Mouse (Mus musculus) heart, postnatal 4 days (tissue): ENCODE results near the gene Cd300e. TPM values are rescaled to one million over a fixed set of nuclear protein-coding genes. Genes with fewer than 3 reads are reported as not detected.

Experiments
- DNase-seq: peaks from one replicate; pipeline ENCODE4 v3.0.0; 2021
- total RNA-seq, 2 experiments: library from RNA; stranded (reverse); gene quantifications; 2 replicates each; pipeline ENCODE4 v1.2.3; 2021

Cd300e gene
- total RNA-seq: under 1 TPM in 1 of 2 experiments, not detected in 1; 0.11 TPM

DNA sequence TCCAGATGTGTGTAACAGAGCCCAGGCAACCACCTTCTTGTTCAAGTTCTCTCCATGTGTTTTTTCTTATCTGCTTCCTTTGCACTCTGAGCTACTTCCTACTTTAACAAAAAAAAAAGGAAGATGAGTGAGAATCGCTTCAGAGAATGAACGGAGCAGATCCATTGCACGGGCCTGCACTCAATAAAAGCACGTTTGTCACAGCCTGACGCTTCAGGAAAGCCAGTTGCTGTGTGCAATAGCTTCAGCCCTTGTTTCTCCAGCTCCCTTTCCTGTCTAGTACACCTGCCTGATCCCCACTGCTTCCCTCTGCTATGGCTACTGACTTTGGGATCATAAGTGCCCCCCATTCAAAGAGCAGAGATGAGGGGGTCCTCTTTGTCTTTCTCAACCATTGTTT is at the start of gene Cd300e:
TSS of gene Cd300e (minus strand) at position 101 of the 400 bp plus-strand sequence.
- DNase-seq: no peak

DNA sequence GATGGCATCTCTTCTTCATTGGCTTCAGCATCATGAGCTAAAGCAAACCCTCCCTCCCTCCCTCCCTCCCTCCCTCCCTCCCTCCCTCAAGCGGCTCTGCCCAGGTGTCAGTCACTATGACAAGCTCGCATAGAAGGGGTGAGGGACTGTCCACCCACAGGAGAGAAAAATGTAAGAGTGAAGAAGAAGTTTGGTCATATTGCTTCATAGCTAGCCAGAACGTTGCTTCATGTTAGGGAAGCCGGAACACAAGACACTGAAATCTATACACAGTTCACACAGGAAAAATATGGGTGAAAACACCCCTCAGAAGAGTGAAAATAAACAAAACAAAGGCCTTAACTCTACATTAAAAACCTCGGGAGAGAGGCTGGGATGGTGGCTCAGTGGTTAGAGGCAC is 48.3 kb upstream of the Cd300e start:
- no peak for DNase-seq

DNA sequence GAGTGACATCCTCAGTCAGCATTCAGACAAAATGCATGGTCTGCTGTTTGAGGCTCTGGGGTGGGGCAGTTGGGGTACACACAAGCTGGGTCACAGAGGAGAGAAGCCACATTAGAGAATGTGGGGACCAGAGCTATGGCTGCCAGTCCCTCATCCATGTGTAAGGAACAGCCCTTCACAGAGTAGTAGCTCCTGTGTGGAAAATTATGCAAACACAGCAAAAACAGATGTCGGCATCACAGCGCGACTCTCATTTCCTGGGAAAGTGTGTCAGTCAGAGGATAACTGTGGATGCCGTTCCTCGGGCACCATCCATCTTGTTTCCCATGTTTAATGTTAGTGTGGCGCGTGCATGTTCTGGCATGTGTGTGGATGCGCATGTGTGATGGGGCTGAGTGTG is 46.2 kb upstream of the Cd300e start:
- no peak for DNase-seq

DNA sequence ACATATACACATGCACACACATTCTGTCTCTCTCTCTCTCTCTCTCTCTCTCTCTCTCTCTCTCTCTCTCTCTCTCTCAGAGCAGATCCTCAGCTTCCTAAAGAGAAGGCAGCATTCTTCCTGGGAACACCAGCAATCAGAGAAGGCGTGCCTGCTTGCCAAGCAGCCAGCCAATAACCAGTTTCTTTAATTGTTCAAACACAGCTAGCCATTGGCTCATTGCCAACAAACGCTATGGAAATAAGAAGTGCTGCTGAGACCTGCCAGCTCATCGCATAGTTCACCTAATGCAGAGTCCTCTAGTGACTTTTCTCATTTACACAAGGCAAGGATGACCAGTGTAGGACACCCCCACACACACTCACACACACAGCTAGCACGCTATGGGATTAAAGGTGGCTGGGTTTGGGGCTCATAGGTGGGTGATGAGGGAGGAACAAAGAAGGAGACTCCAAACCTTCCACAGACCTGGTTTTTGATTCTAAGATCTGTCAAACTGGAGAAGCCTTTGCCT is 45.5 kb upstream of the Cd300e start:
- no peak for DNase-seq

DNA sequence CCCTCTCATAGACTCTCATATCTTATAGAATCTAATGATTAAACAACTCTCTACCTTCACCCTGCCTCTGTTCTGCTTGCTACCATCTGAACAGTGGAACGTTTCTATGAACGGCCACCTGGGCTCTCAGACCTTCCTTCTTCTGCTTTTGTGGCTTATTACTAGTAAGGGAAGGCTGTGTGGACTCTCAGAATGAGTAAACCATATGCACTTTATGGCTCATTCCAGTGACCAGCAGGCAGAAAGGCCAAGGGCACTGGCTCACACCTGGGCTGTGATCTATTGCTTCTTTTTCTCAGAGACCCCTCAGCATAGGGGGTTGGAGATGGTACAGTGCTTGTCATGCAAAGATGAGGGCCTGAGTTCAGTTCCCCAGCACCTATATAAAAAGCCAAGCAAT is 44.7 kb upstream of the Cd300e start:
- DNase-seq: no peak

DNA sequence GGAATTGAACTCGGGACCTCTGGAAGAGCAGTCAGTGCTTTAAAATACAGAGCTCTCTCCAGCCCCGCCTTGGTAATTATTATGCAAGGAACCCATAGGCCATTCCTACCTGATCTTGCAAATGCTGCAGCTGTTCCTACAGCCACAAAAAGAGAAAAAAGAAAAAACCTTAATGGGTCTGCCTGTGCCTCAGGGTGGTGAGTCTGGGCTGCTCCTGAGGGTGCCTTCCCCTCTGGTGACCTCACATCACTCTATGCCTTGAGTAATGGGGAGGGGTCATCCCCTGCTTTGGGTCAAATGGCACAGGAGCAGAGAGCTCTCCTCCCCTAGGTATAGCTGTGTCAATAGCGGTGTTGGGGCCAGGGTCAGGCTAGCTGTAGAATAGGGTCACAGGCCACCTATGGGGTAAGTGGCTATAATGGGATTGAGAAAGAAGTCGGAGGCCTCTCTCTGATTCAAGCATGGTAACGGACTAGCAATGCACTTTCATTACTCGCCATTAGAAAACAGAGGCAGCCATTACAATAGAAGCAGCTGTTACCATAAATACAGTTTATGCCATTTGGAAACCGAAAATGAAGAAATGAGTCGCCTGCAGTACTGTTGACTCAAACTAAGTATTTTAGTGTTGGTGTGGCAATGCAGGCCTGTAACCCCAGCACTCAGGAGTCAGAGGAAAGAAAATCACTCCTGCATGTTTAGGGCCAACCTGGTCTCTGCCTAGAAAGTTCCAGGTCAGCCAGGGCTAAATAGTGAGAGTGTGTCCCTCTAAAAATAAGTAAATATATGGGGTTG is 43.0 kb upstream of the Cd300e start:
- DNase-seq: no peak

DNA sequence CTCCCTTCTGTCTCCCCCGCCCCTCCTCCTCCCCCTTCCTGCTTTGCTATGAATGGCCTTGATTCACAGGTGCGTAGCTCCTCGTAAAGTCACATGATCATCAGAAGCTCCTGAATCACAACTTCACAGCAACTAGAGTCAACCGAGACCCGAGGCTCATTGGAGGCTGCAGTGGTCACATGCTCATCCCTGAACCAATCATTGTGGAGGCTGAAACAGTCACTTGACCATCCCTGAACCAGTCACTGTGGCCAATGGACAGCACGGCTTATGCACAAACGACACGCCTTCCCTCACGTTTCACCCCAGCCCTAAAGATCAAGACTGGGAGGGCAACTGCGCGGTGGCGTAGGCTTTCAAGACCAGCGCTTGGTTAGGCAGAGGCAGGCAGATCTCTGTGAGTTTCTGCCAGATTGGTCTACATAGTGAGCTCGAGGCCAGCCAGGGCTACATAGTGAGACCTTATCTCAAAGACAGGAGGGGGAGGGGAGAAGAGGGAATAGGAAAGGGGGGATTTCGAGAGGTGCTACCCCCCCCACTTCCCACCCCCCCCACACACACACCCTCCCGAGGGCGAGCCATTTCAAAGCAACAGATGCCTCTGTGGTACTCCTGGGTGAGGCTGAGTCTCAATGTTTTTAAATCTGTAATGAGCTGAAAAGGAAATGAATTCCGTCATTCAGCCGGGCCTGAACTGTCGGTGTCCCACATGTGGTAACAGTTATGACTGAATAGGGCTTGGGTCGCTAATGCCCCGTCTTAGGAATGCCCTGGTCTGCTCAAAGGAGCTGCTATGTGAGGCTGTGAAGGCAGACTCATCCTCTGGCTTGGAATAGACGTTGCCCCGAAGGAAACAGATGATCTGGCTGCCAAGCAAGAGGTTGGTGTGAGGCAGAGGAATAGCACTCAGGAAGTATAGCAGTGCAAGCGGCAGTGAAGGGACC is 41.8 kb upstream of the Cd300e start:
- DNase-seq: no peak

DNA sequence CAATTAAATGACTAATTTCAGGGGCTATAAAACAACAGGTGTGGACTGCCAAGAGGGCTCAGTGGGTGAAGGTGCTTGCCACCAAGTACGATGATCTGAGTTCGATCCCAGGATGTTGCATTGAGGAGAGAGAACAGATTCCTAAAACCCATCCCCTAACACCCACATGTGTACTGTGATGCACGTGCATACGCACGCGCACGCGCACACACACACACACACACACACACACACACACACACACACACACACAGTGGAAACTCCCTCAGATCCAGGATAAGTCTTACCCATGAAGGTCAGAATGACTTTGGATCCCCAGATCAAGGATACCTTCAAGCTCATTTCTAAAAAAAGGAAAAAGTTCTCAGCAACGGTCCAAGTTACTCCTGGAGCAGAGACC is 40.1 kb upstream of the Cd300e start:
- no peak for DNase-seq

DNA sequence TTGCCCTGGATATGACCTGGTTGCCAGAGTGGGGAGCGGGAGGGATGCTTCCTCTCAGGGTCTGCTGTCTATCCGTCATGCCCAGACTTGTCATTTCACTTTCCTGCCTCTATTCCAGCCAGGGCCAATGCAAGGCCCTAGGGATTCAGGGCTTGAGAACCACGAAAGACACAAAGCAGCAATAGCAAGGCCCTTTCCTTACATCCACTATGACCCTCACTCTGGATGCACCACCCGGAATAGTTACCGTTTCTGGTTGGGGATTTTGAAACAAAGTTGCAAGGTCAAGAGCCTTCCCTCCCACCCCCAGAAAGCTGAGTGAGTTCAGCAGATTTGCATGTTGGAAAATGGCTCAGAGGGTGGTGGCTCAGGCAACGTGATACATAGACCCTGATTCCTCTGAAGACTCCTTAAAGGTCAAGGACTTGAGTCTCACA is 39.7 kb upstream of the Cd300e start:
- no peak for DNase-seq

DNA sequence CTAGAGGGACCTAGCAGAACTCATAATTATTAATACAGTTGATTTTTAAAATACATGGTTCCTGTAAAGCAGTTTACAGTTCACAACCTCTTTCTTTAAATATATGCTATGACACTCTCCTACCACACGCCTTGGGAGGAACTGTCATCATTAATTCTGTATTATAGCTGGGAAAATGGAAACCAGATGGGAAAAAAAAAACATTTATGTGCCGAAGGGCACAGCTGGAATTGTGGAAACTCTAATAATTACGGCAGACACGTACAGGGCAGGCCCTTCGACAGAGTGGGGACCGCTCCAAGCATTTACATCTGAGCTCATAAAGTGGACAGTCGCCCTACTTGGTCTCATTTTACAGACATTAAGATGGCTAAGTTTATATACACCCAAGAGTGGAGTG is 38.8 kb upstream of the Cd300e start:
- DNase-seq: no peak

DNA sequence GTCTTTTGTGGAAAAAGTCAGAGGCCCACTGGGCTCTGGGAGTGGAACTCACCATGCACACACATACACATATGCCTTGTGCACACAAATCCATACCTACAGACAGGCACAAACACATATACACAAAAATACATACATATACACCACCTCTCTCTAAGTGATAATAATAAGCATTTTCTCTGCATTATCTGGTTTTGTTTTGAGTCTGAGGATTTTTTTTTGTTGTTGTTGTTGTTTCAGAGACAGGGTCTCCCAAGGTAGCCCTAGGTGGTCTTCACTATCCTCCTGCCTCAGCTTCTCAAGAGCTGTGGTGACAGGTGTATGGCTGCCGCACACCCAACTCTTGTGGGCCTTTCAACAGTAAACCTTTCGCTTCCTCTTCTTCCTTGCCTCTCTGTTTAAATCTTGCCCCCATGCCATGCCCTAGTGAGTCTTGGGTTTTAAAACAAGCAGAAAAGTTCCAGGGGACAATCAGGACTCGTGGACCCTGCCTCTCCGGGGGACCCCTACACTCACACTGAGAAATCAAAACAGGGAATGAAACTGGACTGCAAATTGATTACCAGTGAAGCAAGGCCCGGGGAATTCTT is 38.1 kb upstream of the Cd300e start:
- no peak for DNase-seq

DNA sequence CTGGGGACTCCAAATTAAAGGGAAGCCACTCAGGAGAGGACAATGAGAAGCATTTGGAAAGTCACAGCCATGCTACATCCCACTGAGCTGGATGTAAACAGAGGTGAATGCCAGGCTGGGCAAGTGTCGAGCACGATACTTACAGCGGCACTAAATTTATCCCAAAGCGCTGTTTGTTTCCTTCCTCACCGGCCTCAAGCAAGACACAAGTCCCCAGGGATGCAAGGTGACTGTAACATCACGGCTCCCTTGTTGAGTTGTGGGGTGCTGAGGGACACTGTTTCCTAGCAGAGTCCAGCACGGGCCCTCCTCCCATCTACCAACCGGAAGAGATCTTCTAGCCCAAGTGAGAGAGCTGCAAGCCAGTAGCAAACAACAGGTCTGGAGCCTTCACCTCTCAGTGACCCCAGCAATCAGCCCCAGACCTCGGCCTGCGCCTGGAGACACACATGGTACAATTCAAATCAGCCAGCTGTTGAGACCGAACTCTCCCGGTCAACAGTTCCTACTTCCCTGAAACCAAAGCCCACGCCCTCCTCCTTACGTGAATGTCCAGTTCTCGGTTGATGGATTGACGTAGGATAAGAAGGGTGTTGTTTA is 37.4 kb upstream of the Cd300e start:
- no peak for DNase-seq

DNA sequence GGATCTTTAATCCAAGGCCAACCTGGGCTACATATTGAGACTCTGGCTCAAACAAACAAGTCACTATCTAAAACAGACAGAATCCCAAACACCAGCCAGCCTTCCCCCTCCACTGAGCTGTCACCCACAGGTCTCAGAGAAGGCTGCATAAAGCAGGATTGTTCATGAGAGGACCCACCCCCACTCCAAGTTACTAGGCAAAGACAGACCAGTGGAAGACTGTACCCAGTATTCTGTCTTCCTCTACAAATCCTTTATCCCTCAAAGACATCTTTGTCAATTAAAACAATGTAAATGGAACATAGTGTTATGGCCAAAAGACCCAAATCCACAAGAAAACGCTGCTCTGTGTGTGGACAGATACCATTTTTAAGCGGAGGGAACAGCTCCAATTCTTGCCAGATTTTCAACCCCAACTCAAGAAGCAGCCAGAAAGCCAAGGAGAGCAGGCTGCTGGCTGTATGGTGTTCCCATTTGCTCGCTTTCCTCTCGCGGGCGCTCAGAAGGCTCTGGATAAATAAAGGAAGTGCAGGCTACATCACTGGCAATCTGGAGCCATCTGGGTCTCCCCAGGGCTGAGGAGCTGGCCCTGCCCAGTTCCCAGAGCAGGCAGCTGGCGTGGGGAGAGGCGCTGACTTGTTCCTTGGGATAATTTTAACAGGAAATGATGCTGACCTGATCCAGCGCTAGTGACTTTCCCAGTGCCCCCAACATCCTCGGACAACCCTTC is 36.4 kb upstream of the Cd300e start:
- peak; percentile 23 for DNase-seq

DNA sequence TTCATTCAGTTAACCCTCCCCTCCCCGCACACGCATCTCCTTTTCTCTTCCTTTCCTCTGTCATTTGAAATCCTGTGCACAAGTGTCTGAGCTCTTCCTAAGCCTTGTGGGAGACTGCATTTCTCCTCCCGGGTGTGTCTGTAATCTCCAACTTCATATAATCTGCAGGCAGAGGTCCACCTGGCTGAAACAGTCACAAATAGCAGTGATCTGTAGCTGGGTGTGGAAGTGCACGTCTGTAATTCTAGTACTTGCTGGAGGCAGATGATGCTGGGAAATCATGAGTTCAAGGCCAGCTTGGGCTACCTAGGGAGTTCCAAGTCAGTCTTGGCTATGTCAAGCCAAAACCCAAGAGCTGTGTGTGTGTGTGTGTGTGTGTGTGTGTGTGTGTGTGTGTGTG is 30.2 kb upstream of the Cd300e start:
- no peak for DNase-seq

DNA sequence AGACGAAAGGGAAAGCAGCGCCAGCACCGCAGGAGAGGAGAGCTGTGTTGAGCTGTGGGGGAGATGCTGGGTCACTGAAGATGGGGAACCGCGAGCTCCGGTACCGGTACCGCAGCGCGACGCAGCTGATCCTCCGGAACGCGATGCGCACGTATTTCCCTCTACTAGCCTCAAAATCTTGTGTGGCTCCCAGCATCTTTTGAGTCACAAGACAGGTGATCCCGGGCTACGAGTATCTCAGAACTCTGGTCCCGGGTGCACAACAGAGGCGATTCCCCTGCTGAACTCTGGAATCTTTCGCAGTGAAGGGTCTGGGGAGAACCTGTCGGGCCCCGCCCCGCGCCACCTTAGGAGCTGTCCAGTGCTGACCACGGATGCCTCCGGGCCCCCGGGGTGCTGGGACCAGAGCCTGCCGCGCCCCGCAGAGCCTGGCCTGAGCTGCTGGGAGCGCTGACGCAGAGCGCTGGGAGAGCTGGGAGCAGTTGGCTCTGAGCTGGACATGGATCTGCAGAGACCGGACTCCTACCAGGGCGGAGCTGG is 29.5 kb upstream of the Cd300e start, which contains the start of gene Rab37:
TSS of gene Rab37 (plus strand) at position 70 of the 540 bp plus-strand sequence.
- peak; percentile 31 for DNase-seq

DNA sequence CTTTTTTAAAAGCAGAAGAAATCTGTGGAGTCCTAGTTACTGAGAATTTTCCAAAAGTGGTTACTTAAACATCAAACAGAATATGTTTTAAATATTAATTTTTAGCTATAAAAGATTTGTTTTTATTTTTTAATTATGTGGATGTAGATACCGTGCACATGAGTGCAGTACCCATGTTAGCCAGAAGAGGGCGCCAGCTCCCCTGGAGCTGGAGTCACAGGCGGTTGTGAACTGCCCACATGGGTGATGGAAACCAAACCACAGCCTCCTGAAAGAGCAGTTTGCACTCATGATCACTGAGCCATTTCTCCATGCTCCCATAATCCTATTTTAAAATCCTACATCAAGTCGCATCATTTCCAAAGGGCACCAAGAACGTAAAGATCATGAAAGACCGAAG is 27.9 kb upstream of the Cd300e start:
- DNase-seq: no peak

DNA sequence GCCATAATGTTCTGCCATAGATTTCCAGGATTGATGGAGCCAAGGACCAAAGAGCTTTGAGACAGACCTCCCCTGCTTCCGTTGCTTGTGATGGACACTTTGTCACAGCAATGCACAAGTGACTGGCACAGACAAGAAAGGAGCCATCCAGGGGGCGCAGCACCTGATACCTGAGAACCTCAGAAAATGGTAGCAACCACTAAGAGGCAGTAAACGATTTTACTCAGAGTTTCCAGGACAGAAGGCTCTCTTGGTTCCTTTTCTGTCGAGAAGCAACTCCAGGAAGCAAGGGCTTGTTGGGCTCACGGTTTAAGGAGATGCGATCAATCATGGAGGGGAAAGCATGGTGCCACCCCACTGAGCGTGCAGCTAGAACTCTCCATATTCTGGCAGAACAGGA is 24.2 kb upstream of the Cd300e start:
- DNase-seq: no peak

DNA sequence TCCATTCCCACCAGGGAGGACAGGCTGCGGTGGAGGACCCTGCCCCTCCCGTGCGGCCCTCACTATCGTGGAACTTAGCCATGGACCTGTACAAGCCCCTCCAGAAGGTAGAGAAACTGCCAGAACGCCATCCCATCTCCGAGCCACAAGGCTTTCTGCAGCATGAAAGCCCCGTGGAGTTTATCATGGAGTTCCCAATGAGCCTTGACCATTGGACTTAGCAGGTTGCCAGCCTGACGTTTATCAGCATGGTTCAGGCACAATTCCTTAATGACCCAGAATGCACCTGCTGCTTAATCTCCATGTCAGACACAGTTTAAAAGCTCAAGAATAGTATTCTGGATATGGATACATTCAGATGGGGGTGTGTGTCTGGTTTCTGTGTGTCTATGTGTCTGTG is 23.1 kb upstream of the Cd300e start:
- no peak for DNase-seq

DNA sequence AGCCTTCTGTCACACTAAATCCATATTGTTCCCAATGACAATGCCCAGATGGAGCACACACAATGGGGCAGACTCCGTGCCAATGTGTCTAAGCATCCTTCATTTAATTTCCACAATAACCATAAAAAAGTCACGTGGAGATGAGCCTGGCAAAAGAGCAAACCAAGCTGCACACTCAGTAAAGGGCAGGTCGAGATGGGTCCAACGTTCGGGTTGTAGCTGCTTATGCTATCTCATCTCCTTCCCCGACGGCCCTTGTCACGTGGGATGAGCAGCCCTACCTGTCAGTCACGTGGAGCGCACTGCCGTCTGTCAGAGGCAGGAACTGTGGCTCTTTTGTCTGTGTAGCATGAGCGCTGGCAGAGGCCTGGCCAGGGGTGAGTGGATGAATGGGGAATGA is 22.6 kb upstream of the Cd300e start:
- DNase-seq: no peak

DNA sequence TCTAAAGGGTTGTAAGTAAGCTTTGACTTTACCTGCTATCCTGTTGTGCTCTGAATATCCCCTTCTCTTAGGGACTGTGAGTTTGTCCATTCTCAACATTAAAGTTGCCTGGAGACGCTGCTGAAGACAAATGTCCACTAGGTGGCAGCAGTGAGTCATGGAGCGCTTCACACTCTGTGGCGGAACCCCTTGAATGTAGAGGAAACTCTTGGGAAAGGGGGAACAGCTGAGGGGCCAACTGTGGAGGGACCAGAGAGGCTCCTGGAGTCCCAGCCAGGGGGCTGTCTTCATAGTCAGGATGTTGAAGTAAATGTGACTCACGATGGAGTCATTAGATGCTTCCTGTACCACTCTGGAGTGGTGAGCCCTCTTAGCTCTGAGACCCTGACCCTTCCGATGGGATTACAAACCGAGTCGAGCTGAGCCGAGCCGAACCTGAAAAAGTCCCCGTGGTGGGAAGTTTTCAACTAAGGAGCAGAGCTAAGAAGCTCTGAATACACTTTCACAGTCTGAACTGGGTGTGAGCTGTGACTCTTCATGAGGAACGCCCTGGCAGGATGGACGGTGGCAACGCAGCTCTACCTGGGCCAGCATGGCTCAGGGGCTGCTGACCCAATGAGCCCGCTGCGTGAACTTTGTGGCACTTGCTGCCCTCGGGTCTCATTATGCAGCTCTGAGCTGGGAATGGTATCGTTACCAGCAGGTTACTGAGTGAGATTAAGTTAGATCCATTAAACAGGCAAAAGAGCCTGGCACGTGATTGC is 21.6 kb upstream of the Cd300e start:
- peak; percentile 85 for DNase-seq

DNA sequence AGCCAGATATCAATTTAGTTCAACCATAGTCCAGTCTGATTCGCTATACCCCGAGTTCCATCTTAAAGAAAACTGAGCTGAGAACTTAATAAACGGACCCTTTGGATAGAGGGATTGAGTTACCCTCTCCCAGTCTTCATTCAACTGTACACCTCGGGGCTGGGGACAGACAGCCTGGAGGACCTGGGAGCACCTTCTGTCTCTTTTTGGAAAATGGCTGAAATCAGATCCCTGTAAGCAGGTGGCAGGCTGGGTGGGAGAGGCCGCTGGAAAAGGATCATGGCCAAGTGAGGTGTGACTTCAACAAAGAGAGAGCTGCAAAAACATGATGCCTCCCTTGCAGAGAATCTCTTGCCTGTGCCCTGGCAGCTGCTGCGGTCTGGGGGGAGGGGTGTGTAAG is 20.2 kb upstream of the Cd300e start:
- no peak for DNase-seq
